Mouse (Mus musculus): ENCODE data around the gene Kcnq5.
"Not testable (repeated sequence)": the region's sequence is repeated elsewhere in the genome, so short reads cannot be mapped to it uniquely, and the experiment has no call there.

Gene Kcnq5

DNA sequence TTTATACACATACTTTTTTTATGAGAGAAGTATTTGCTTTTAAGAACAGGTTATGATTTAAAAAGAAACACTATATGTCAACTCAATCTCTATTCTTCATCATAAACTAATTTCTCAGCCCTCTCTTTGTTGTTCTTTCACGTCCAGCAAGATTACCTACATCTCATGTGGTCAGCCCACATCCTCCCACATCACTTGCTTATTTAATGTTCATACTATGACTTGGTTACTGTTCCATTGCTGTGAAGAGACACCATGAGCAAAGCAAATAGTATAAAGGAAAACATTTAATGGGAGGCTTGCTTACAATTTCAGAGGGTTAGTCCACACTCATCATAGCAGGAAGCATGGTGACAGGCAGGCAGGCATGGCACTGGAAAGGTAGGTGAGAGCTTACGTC, 124.4 kb downstream of the Kcnq5 start:
- DNase-seq (ENCODE audit: low spot score): no peak

DNA sequence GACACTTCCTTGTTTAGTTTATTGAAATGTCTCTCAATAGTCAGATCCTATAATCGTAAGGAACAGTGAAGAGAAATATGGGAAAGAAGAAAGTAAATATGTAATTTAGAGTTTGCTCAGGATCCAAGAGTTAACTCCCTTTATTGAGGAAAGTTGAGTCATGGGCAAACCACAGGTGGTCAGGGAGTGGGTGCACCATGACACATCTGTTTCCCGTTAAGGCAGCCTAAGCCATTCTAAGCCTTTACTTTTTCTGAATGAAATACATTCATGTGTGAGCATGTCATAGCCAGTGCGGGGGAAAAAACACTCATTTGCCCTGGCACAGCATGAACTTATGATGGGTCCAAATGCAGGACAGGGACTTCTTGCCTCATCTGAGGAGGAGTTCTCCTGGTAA, 125.4 kb downstream of the Kcnq5 start:
- no peak for DNase-seq (ENCODE audit: low spot score)

DNA sequence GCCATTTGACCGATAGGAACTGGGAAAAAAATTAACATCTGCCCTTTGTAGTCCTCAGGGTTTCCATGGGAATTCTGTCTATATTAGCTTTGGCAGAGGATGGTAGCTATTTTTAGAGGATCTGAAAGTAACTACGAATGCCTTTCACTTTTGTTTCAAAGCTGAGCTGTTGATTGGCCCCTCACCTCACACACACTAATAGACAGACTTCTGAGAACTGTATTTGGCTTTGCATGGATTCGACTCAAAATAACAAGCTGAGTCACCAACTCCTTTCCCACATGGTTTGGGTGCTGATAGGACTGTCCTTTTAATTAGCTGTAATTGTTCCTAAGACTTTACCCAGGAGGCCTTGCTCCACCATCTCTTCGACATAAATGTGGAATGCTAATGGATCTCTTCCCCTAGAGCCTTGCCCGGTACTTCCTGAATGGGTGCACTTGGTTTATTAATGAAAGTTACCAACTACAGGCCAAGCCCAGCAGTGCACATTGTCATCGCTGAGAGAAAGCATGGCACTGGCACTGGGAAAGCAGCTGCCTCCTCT, 131.8 kb downstream of the Kcnq5 start:
- peak; percentile 8 for DNase-seq (ENCODE audit: low spot score)

GRCm38 (mm10) chr1:21820066-21820630, 141.6 kb downstream of the Kcnq5 start:
- DNase-seq (ENCODE audit: low spot score): no peak

DNA sequence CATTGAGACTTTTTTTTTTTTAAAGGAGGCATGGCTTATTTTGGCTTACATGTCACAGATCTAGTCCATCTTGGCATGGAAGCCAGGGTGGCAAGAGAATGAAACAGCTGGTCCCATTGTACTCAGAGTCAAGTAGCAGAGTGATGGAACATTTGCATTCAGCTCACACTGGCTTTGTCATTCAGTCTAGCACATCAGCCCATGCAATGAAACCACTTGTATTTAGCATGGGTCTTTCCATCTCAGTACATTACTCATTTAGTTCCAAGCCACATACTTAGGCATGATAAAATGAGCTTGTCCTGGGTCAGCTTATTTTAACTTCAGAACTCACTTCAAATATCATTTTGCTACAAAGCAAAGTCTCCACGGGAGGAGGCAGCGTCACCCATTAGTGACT, 156.7 kb downstream of the Kcnq5 start:
- no peak for DNase-seq (ENCODE audit: low spot score)

DNA sequence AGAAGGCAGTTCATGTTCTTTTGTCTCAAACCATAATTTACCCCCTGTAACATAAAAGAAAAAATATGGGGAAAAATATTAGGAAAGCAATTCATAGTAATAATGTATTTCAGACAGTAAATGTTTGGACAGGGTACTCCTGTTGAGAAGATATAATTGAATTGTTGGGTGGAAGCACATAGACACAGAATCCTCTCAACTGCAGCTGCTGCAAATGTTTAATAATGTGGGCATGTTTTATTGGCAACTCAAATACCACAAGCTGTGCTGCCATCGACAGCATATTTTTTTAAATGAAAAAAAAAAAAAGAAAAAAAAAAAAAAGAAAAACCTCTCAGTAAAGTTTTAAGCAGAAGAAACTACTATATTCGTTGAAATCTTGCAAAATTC, 157.3 kb downstream of the Kcnq5 start:
- DNase-seq (ENCODE audit: low spot score): no peak

DNA sequence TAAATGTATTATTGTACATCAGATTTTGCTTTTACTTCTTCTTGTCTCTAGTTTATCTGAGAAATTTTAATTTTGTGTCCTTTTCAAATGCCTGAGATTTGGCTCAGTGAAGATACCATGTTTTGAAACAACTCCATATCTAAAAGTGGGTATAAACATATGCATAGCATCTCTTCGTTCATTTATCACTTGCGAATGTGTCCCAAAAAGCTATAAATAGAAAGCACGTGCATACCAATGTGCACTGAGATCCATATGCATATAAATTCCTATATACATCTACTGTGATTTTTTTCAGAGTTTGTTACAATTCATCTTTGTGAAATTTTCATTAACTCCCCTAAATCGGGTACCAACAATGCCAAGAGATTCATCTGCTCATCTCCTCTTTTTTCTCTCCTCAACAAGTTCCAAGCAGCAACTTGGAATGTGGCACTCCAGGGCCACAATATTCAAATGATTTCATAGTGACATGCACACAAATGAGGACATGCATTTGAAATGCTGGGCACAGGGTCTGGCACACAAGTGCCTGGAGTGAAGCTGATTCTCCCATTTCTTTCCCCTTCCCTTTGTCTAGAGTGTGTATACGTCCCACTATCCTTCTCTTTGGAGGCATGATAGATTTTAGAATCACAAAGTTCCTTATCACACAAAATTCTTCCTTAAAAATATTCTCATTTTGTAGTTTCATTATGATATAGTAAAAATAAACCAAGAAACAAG, 157.8 kb downstream of the Kcnq5 start:
- DNase-seq (ENCODE audit: low spot score): no peak

- no peak for DNase-seq (ENCODE audit: low spot score)
These were observed 181.0 kb downstream of the Kcnq5 start for GRCm38 (mm10) chr1:21780746-21781145.

DNA sequence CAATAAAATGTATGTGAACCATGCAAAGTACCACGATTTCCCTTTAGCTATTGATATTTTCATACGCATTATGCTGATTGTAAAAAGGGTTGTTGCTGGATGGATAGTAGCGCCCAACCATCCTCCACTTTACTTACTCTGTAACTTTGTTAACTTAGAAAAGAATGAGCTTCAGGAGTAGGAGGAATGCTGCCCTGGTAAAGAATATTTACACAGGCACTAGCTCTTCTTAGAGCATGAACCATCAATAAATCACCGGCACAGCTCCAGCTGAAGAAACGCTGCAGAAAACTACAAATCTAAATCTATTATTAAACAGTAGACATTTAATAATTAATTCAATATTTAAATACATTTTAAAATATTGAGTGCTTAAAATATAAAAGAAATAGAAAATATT, 184.2 kb downstream of the Kcnq5 start:
- DNase-seq (ENCODE audit: low spot score): no peak

GRCm38 (mm10) chr1:21773931-21774330, 187.8 kb downstream of the Kcnq5 start:
- DNase-seq (ENCODE audit: low spot score): no peak

- DNase-seq (ENCODE audit: low spot score): no peak
These were observed 191.2 kb downstream of the Kcnq5 start for GRCm38 (mm10) chr1:21770494-21770893.

- no peak for DNase-seq (ENCODE audit: low spot score)
These were observed 212.4 kb downstream of the Kcnq5 start for GRCm38 (mm10) chr1:21749297-21749696.

- no peak for DNase-seq (ENCODE audit: low spot score)
These were observed 232.6 kb downstream of the Kcnq5 start for GRCm38 (mm10) chr1:21729131-21729530.

GRCm38 (mm10) chr1:21723231-21723630, 238.5 kb downstream of the Kcnq5 start:
- not testable (repeated sequence) for DNase-seq (ENCODE audit: low spot score)

DNA sequence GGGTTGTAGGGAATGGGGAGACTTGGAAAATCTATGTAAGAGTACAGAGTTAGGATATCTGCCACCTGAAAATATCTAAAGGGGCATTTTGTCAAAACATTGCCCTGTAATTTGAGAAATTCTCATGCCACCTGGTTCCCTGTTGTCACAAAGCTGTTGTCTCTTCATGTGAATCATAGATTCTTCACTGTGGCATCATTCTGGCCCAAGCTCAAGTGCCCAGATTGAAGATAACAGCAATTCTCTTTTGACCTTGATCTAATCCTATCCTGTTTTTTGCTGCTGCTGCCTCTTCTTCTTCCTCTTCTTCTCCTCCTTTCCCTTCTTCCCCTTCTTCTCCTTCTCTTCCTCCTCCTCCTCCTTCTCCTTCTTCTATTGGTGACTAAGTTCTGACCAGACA, 240.5 kb downstream of the Kcnq5 start:
- DNase-seq (ENCODE audit: low spot score): no peak

DNA sequence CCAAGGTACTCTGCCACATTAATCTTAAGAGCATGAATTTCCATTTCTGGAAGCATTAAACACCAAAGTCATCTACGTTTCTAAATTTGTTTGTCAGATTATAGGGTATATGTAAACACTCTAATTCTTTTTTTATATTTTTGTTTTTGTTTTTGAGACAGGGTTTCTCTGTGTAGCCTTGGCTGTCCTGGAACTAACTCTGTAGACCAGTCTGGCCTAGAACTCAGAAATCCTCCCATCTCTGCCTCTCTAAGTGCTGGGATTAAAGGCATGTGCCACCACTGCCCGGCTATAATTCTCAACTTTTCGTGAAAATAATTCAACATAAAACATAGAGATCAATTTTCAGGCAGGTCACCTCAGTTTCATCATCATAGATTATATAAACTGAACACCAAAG, 246.9 kb downstream of the Kcnq5 start:
- DNase-seq (ENCODE audit: low spot score): no peak

DNA sequence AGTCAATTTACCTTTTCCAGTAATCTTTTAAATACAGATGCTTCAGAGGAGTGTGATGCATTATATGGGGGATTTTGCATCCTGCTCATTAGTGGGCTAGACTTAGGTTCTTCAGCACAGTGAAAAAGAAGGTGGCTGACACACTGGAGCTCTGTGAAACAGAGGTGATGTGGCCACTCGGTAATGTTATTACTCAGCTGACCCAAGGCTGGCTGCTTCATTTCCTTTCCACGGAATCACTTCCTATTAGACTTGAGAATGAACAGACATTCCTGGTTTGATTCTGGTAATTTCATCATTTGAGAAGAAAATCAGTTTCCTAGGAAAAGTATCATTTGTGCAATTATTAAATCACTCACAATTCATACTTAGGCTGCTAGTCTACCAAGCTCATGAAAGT, 249.0 kb downstream of the Kcnq5 start:
- DNase-seq (ENCODE audit: low spot score): no peak

GRCm38 (mm10) chr1:21690458-21690857, 271.3 kb downstream of the Kcnq5 start:
- DNase-seq (ENCODE audit: low spot score): no peak

DNA sequence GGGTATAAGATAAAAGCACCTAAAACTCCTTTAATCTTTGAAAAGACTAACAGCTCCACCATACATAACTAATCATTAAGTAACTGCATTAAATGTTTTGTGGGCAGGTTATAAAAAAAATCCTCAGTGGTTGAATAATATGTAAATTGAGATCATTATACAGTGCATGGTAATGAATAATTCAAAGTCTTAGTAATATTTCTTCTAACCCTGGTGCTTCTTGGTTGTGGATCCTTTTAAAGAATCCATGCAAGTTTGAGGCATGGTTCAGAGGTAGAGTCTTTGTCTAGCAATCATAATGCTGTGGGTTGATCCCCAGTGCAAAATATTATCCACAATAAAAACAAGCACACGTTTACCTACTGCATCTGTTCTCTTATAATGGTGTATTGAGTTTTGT, 272.8 kb downstream of the Kcnq5 start:
- no peak for DNase-seq (ENCODE audit: low spot score)

DNA sequence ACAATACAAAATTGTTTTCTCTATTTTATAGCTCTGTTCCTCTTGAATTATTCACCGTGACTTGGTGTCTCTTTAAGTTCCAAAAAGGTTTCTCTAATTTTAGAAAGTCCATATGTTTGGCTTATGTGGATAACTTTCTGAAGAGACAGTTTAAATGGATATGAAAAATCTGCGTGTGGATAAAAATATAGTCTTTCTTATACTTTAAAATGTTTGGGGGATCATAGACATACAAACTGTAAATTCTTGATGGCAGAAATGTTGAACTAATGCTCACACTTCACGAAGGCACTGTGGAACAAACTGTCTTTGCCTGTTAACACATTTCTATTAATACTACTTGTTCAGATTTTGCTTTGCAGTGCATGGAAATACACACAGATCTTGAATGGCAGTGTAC, 277.3 kb downstream of the Kcnq5 start:
- no peak for DNase-seq (ENCODE audit: low spot score)

DNA sequence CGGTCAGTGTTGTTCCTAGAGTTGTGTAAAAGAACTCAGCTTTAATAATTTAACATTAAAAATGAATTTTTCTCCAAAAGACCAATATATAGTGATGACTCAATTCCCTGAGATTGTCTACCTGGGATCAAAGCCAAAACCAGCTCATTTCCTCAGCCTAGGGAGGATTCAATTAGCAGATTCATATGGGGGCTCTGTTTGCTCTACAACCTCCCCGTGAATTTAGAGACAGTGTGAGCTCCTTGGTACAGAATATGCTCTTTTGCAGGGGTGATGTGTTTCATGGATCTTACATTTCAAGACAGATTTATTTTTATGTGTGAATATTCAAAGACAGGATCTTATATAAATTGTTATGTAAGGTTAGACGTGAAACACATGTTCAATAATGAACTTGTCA, 284.9 kb downstream of the Kcnq5 start:
- DNase-seq (ENCODE audit: low spot score): peak; percentile 9

- no peak for DNase-seq (ENCODE audit: low spot score)
These were observed 300.9 kb downstream of the Kcnq5 start for GRCm38 (mm10) chr1:21660840-21661239.

DNA sequence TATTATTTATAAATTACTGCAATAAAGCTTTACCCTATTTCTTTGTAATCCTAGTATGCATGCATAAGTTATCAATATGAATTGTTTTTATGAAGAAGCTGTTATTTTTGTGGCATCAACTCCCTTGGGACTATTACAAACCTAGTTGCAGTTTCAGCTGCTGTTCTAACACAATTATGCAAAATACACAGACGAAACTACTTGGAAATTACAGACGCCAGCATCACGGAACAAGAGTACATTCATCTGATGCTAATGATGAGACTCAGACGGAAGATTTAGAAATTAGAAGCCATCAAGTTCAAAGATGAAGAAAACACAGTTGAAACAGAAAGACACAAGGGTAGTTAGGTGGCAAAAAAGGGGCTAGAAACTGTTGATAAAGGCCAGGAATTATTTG, 310.9 kb downstream of the Kcnq5 start:
- DNase-seq (ENCODE audit: low spot score): no peak

- DNase-seq (ENCODE audit: low spot score): no peak
These were observed 326.3 kb downstream of the Kcnq5 start for GRCm38 (mm10) chr1:21635406-21635805.

All from layer of hippocampus, adult 11-12 months (tissue).